ENCODE assay signal across 8 mouse cellular contexts in the genomic region with DNA sequence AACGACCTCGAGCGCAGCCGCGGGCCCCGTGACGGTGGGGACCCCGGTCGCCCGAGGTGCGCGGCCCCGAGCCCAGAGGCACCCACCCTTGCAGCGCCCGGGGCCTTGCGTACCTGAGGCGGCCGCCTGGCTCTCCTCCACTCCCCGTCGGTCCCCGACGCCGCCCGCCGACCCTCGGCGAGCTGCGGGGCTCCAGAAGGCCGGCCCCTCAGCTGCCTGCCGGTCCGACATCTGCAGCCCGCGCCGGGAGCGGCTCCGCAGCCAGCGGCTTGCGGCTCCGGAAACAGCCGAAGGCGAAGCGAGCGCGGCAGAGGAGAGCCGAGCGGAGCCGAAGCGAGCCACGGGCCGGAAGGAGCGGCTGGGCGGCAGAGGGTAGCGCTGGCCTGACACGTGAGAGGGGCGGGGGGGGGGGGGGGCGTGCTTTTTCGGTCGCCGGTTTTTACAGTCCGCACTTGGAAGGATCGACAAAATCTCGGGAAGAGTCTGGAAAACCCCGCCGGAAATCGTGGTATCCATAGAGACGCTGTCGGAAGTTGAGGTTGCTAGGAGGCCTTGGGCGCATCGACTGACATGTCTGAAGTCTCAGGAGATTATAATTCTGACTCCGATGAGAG. TPM values are rescaled to one million over a fixed set of nuclear protein-coding genes. Genes with fewer than 3 reads are reported as not detected.
DNase-seq lines count a peak whose midpoint lies in the region; ATAC-seq lines count a peak whose summit lies in the region.

A gene (minus strand): TSS at position 482 of the 614 bp plus-strand sequence.

- ATAC-seq in granulocyte monocyte progenitor cell, adult 5-6 weeks (replicated peaks; ENCODE audit: poor library complexity, severe bottlenecking), result peak; percentile 75
- ATAC-seq in midbrain, embryonic 11.5 days (ENCODE audit: low FRiP score), result peak; percentile 95

- H3K4me1 ChIP-seq in midbrain, embryonic 11.5 days (ENCODE audit: control insufficient read depth, insufficient read depth, low read length), result peaks cover 8% of the 10 kb centered on the region

- H3K9ac ChIP-seq in midbrain, embryonic 11.5 days (ENCODE audit: low read length), result peak within 1 kb of the TSS; percentile 90

- H3K9me3 ChIP-seq in midbrain, embryonic 11.5 days (ENCODE audit: control insufficient read depth, low read length), result no peaks in the 10 kb centered on the region

- H3K27ac ChIP-seq in midbrain, embryonic 11.5 days (ENCODE audit: low read depth, low read length), result peak within 1 kb of the TSS; percentile 80

- under 1% methylated on average over 65 of the region's 70 CpGs for WGBS in midbrain, embryonic 11.5 days

- peak within 1 kb of the TSS; percentile 81 for H3K4me3 ChIP-seq in midbrain, embryonic 11.5 days (ENCODE audit: low read depth, low read length)

- no peaks in the 10 kb centered on the region for H3K27me3 ChIP-seq in midbrain, embryonic 11.5 days (ENCODE audit: control insufficient read depth, insufficient read depth, low read length)

- H3K4me2 ChIP-seq in midbrain, embryonic 11.5 days, result peak within 1 kb of the TSS; percentile 86

- peak; percentile 89 for DNase-seq in adrenal gland, adult 2 months
- peak; percentile 46 for DNase-seq in embryo, embryonic 11.5 days (ENCODE audit: low read depth, low spot score)
- DNase-seq in kidney, adult 11 months, result peak; percentile 68
- peak; percentile 81 for DNase-seq in left cerebral cortex, postnatal 4 days
- peak; percentile 98 for DNase-seq in midbrain, embryonic 11.5 days (ENCODE audit: low spot score, missing footprints)
- peak; percentile 76 for DNase-seq in right cerebral cortex, postnatal 4 days
- DNase-seq in yolk sac, embryonic 10.5 days (ENCODE audit: low spot score), result peak; percentile 79

- intact Hi-C loops in left cerebral cortex, postnatal 4 days (cut with DNase I), result no loop called here

- no peaks in the 10 kb centered on the region for H3K36me3 ChIP-seq in midbrain, embryonic 11.5 days (ENCODE audit: control insufficient read depth, insufficient read depth, low read length)

RNA-seq across cellular contexts. Expression of the gene that starts here (rescaled TPM):
- total RNA-seq in adrenal gland, adult 2 months (2021), result 10 to 100 TPM; 25.7 to 28.6 TPM
- 4.3 and 5.6 TPM in 2 replicates for polyA plus RNA-seq in adrenal gland, adult 2 months (2012; rRNA removed)
- total RNA-seq in granulocyte monocyte progenitor cell, adult 5-6 weeks (2014; fragmentation: Nextera tagmentation), result 9.6 and 9.8 TPM in 2 replicates
- 5.4 and 8.0 TPM in 2 replicates for total RNA-seq in granulocyte monocyte progenitor cell, adult 5-6 weeks (2017)
- total RNA-seq in left cerebral cortex, postnatal 4 days (2021), result 10 to 100 TPM; 21.1 to 22.6 TPM
- 4.3 TPM in 2 replicates for polyA plus RNA-seq in midbrain, embryonic 11.5 days (2014; fragmentation: Nextera tagmentation; extraction: Ambion mirVana)

Comparison
In these comparisons a context has a peak if more than half of its experiments do, and no peak if none do; other contexts are left out.
1. Peak in every context shown above with its lines: DNase-seq, ATAC-seq, H3K4me3 ChIP-seq and H3K27ac ChIP-seq.
2. DNase-seq: peak in every context shown above with its lines; median percentile 98 in midbrain, embryonic 11.5 days; 89 in adrenal gland, adult 2 months; 81 in left cerebral cortex, postnatal 4 days; 79 in yolk sac, embryonic 10.5 days; 76 in right cerebral cortex, postnatal 4 days; 68 in kidney, adult 11 months; 46 in embryo, embryonic 11.5 days.